In genomic region chr10:79766508-79767325, GRCm38 (mm10) we compare ENCODE assay signal across 1 mouse cellular context.
A peak's percentile ranks its signal among the peaks of the same experiment; 100 is the strongest.
TF ChIP-seq lines count a peak whose summit lies in the region.

TSS of gene Rnf126 (minus strand) at chr10:79766952.

TF ChIP-seq in MEL, 35 proteins besides CTCF, POLR2A, EP300 and RAD21 (continued from another document):
- TF ChIP-seq MAFK (IDR thresholded peaks at IDR 0.05; ENCODE audit: borderline replicate concordance, low read depth, low read length) (no peak), MXI1 (IDR thresholded peaks at IDR 0.05; ENCODE audit: low read depth, low read length) (peak; percentile 87; the same call in 1 of the 2 replicates), POLR2AphosphoS5 (IDR thresholded peaks at IDR 0.05; ENCODE audit: borderline replicate concordance, low read depth, low read length) (no peak), ZC3H11A (IDR thresholded peaks at IDR 0.05; ENCODE audit: low read depth, low read length) (no peak)
TF ChIP-seq in MEL: peak in this region for 14.
